Mouse (Mus musculus): Measurements from ENCODE around the gene Lrrc3. TPM values are rescaled to one million over a fixed set of nuclear protein-coding genes. Genes with fewer than 3 reads are reported as not detected.

Lrrc3 gene
- total and polyA plus RNA-seq, 3 experiments = not detected

DNA sequence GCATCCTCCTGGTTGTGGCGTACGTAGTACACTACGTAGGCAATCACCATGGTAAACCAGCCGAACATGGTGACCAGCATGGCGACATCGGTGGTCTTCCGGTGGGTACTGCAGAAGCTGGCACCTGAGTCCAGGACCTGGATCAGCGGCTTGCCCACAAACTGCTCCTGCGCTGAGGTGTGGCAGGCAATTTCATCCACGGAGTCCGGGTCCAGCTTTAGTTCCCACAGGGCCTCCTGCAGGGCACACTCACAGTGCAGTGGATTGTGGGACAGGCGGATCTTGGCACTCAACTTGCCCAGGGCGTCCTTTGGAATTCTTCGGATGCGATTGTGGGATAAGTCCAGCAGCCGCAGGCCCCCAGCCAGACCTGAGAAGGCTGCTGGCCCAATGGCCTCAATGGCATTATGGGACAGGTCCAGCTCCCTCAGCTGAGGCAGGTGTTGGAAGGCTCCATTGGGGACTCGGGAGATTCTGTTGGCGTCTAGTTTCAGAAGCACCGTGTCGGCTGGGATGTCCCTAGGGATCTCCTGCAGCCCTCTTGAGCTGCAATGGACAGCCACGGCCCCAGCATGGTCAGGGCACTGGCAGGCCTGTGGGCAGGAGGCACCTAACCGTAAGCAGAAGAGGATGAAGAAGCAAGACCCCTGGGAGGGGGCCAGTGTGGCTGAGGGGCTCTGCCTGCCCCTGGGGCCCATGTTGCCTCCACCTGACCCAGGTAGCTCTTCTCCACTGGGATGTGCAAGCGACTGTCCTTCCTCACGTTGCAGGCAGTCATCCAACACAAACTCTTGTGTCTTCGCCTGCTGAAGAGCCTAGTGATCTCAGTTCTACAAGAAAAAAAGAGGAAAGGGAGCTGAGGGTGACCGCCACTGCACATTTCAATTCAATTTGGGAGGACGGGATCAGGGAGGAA, 1.2 kb downstream of the Lrrc3 start:
- in situ Hi-C loops (cut with MboI; ENCODE audit: low pct_ligation_motif_present, low pct_unique_long_range_greater_than_20kb, low sequenced_read_pairs) = no loop called here
- H3K9ac ChIP-seq (ENCODE audit: insufficient read depth, low read depth) = no peak overlapping the region
- no peaks in the 10 kb centered on the region for H3K36me3 ChIP-seq (replicated peaks in 1 of 2; ENCODE audit: control insufficient read depth in 1 of 2, insufficient read depth in 1 of 2, low read length in 1 of 2)
- DNase-seq (ENCODE audit: extremely low read depth) = no peak
- TF ChIP-seq JUND (conservative IDR thresholded peaks at IDR 0.05; ENCODE audit: low read depth, low read length) (no peak), MAZ (IDR thresholded peaks at IDR 0.05; ENCODE audit: low read depth, low read length) (no peak), CTCF (conservative IDR thresholded peaks at IDR 0.05 in 1 of 2, IDR thresholded peaks at IDR 0.05 in 1 of 2; ENCODE audit: low read depth in 2 of 2, low read length in 2 of 2) (no peak), ZC3H11A (IDR thresholded peaks at IDR 0.05; ENCODE audit: low read depth, low read length) (no peak), E2F4 (IDR thresholded peaks at IDR 0.05; ENCODE audit: insufficient replicate concordance, low read depth, low read length) (no peak), HCFC1 (IDR thresholded peaks at IDR 0.05; ENCODE audit: low read depth, low read length) (no peak), MAFK (IDR thresholded peaks at IDR 0.05; ENCODE audit: insufficient replicate concordance, low read length) (no peak), SMC3 (IDR thresholded peaks at IDR 0.05; ENCODE audit: low read depth, low read length) (no peak), SIN3A (IDR thresholded peaks at IDR 0.05; ENCODE audit: low read length) (no peak), CHD1 (IDR thresholded peaks at IDR 0.05; ENCODE audit: low read depth, low read length) (no peak), ETS1 (conservative IDR thresholded peaks at IDR 0.05; ENCODE audit: low read depth, low read length) (no peak), ZKSCAN1 (IDR thresholded peaks at IDR 0.05; ENCODE audit: borderline replicate concordance, low read depth, low read length) (no peak), MXI1 (IDR thresholded peaks at IDR 0.05; ENCODE audit: low read depth, low read length) (no peak), MYC (IDR thresholded peaks at IDR 0.05; ENCODE audit: low read depth, low read length) (no peak), RCOR1 (conservative IDR thresholded peaks at IDR 0.05; ENCODE audit: low read depth, low read length) (no peak), POLR2AphosphoS2 (IDR thresholded peaks at IDR 0.05; ENCODE audit: low read depth, low read length) (no peak), CHD2 (IDR thresholded peaks at IDR 0.05; ENCODE audit: low read length) (no peak)
- H3K27me3 ChIP-seq (replicated peaks) = peaks cover 77% of the 10 kb centered on the region
- H3K27ac ChIP-seq (ENCODE audit: insufficient read depth, low read depth) = no peak overlapping the region
- H3K79me2 ChIP-seq (replicated peaks; ENCODE audit: control insufficient read depth, extremely low read depth, insufficient read depth, poor library complexity, severe bottlenecking) = no peaks in the 10 kb centered on the region
- H3K4me2 ChIP-seq (ENCODE audit: insufficient read depth, low read depth, poor library complexity, severe bottlenecking) = no peak overlapping the region
- dilution Hi-C loops (cut with MboI; ENCODE audit: extremely low pct_ligation_motif_present, extremely low pct_unique_long_range_greater_than_20kb, low sequenced_read_pairs) = no loop called here
- no peaks in the 10 kb centered on the region for H3K4me1 ChIP-seq (ENCODE audit: control insufficient read depth in 1 of 2, insufficient read depth in 2 of 2)
- no peaks in the 10 kb centered on the region for H3K9me3 ChIP-seq (replicated peaks; ENCODE audit: low read length)
- H3K4me3 ChIP-seq (replicated peaks in 1 of 3; ENCODE audit: low read depth in 2 of 3, low read length in 2 of 3, poor library complexity in 1 of 3) = no peak overlapping the region

DNA sequence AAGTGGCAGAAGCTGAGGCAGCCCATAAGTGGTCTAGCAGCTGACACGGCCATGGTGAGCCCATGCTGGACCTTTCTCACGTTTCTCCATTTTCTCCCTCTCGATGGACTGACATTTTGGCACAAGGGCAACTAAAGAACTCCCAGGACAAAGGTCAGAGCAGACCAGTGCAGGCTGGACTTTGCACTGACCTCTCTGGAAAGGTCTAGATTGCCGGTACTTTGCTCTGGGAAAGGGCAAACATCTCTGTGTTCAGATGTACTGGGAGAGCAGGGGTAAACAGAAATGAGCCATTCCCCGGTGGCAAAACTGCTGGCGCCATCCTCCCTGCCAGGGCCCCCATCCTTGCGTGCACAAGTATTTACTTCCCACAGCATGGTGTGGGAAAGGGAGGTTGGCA, 2.2 kb downstream of the Lrrc3 start:
- no peaks in the 10 kb centered on the region for H3K36me3 ChIP-seq (replicated peaks in 1 of 2; ENCODE audit: control insufficient read depth in 1 of 2, insufficient read depth in 1 of 2, low read length in 1 of 2)
- no peak for TF ChIP-seq POLR2AphosphoS2 (IDR thresholded peaks at IDR 0.05; ENCODE audit: low read depth, low read length)
- no peak for TF ChIP-seq ELF1 (IDR thresholded peaks at IDR 0.05; ENCODE audit: low read depth, low read length)
- no peak for TF ChIP-seq POLR2A (IDR thresholded peaks at IDR 0.05; ENCODE audit: low read depth, low read length)
- no peak for TF ChIP-seq MAZ (IDR thresholded peaks at IDR 0.05; ENCODE audit: low read depth, low read length)
- TF ChIP-seq RAD21 (IDR thresholded peaks at IDR 0.05; ENCODE audit: low read depth, low read length) = no peak
- no peak for TF ChIP-seq SIN3A (IDR thresholded peaks at IDR 0.05; ENCODE audit: low read length)
- TF ChIP-seq GABPA (IDR thresholded peaks at IDR 0.05; ENCODE audit: insufficient replicate concordance, low read depth, low read length) = no peak
- TF ChIP-seq ZC3H11A (IDR thresholded peaks at IDR 0.05; ENCODE audit: low read depth, low read length) = no peak
- TF ChIP-seq EP300 (IDR thresholded peaks at IDR 0.05; ENCODE audit: low read length) = no peak
- no peak for TF ChIP-seq CHD1 (IDR thresholded peaks at IDR 0.05; ENCODE audit: low read depth, low read length)
- TF ChIP-seq CHD2 (IDR thresholded peaks at IDR 0.05; ENCODE audit: low read length) = no peak
- dilution Hi-C loops (cut with MboI; ENCODE audit: extremely low pct_ligation_motif_present, extremely low pct_unique_long_range_greater_than_20kb, low sequenced_read_pairs) (no loop called here), in situ Hi-C loops (cut with MboI; ENCODE audit: low pct_ligation_motif_present, low pct_unique_long_range_greater_than_20kb, low sequenced_read_pairs) (no loop called here)
- H3K4me2 ChIP-seq (ENCODE audit: insufficient read depth, low read depth, poor library complexity, severe bottlenecking) = no peak overlapping the region
- no peaks in the 10 kb centered on the region for H3K4me1 ChIP-seq (ENCODE audit: control insufficient read depth in 1 of 2, insufficient read depth in 2 of 2)
- no peaks in the 10 kb centered on the region for H3K79me2 ChIP-seq (replicated peaks; ENCODE audit: control insufficient read depth, extremely low read depth, insufficient read depth, poor library complexity, severe bottlenecking)
- H3K27ac ChIP-seq (ENCODE audit: insufficient read depth, low read depth) = no peak overlapping the region
- no peak overlapping the region for H3K4me3 ChIP-seq (replicated peaks in 1 of 3; ENCODE audit: low read depth in 2 of 3, low read length in 2 of 3, poor library complexity in 1 of 3)
- peaks cover 77% of the 10 kb centered on the region for H3K27me3 ChIP-seq (replicated peaks)
- no peak for DNase-seq (ENCODE audit: extremely low read depth)
- H3K9ac ChIP-seq (ENCODE audit: insufficient read depth, low read depth) = no peak overlapping the region
- H3K9me3 ChIP-seq (replicated peaks; ENCODE audit: low read length) = no peaks in the 10 kb centered on the region
